Mouse (Mus musculus): ENCODE measurements around the gene Ccdc12. TPM values are rescaled to one million over a fixed set of nuclear protein-coding genes. Genes with fewer than 3 reads are reported as not detected.

The Ccdc12 gene
- polyA plus RNA-seq, 1 experiment from 2014 or later, result 147 TPM

- Histone ChIP-seq H3K4me3 (ENCODE audit: low read depth, low read length) (no peak overlapping the region), H3K27ac (replicated peaks; ENCODE audit: low read depth, low read length) (no peak overlapping the region), H3K27me3 (ENCODE audit: control insufficient read depth, insufficient read depth, low read length) (no peaks in the 10 kb centered on the region), H3K4me2 (ENCODE audit: low read depth, severe bottlenecking) (no peak overlapping the region), H3K36me3 (ENCODE audit: control insufficient read depth, insufficient read depth, low read length) (no peaks in the 10 kb centered on the region; the same call in 1 of the 2 replicates), H3K9ac (ENCODE audit: low read length) (no peak overlapping the region), H3K4me1 (ENCODE audit: control insufficient read depth, insufficient read depth, low read length) (0 out of 2 replicates have a peak, but pooled peaks cover 2% of the 10 kb centered on the region), H3K9me3 (ENCODE audit: control insufficient read depth, low read length) (no peaks in the 10 kb centered on the region)
- WGBS, result 94% methylated on average over 1 of the region's 1 CpGs
- ATAC-seq (ENCODE audit: insufficient number of reproducible peaks, low FRiP score, low TSS enrichment, low read depth) (no peak), DNase-seq (ENCODE audit: low spot score) (no peak)
Observed at GRCm38 (mm10) chr9:110711532-110711931, 55.2 kb downstream of the Ccdc12 start.

GRCm38 (mm10) chr9:110711996-110712395 is 55.7 kb downstream of the Ccdc12 start:
- no peak overlapping the region for H3K9ac ChIP-seq (ENCODE audit: low read length)
- no peaks in the 10 kb centered on the region; the same call in 1 of the 2 replicates for H3K36me3 ChIP-seq (ENCODE audit: control insufficient read depth, insufficient read depth, low read length)
- no peak for DNase-seq (ENCODE audit: low spot score)
- H3K4me2 ChIP-seq (ENCODE audit: low read depth, severe bottlenecking), result no peak overlapping the region
- H3K4me1 ChIP-seq (ENCODE audit: control insufficient read depth, insufficient read depth, low read length), result 0 out of 2 replicates have a peak, but pooled peaks cover 2% of the 10 kb centered on the region
- 90% methylated on average over 6 of the region's 6 CpGs for WGBS
- no peaks in the 10 kb centered on the region for H3K27me3 ChIP-seq (ENCODE audit: control insufficient read depth, insufficient read depth, low read length)
- no peaks in the 10 kb centered on the region for H3K9me3 ChIP-seq (ENCODE audit: control insufficient read depth, low read length)
- no peak overlapping the region for H3K27ac ChIP-seq (replicated peaks; ENCODE audit: low read depth, low read length)
- H3K4me3 ChIP-seq (ENCODE audit: low read depth, low read length), result no peak overlapping the region
- no peak for ATAC-seq (ENCODE audit: insufficient number of reproducible peaks, low FRiP score, low TSS enrichment, low read depth)

DNA sequence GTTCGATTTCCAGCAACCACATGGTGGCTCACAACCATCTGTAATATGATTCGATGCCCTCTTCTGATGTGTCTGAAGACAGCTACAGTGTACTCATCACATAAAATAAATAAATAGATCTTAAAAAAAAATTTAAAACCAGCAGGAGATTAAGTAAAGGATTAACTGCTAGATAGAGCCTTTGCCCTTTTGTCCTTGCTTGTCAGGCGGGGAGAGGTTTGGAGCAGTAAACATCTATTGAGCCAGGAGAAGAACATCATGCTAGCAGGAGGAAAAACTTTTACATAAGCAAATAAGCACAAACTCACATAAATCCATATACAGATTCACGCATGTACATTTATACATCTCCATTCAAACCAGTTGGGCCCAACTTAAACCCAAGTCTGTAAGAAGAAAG is 56.2 kb downstream of the Ccdc12 start:
- 0 out of 2 replicates have a peak, but pooled peaks cover 2% of the 10 kb centered on the region for H3K4me1 ChIP-seq (ENCODE audit: control insufficient read depth, insufficient read depth, low read length)
- H3K9me3 ChIP-seq (ENCODE audit: control insufficient read depth, low read length), result no peaks in the 10 kb centered on the region
- ATAC-seq (ENCODE audit: insufficient number of reproducible peaks, low FRiP score, low TSS enrichment, low read depth) (no peak), DNase-seq (ENCODE audit: low spot score) (no peak)
- H3K4me2 ChIP-seq (ENCODE audit: low read depth, severe bottlenecking), result no peak overlapping the region
- H3K27me3 ChIP-seq (ENCODE audit: control insufficient read depth, insufficient read depth, low read length), result no peaks in the 10 kb centered on the region
- no peaks in the 10 kb centered on the region; the same call in none of the 2 replicates for H3K36me3 ChIP-seq (ENCODE audit: control insufficient read depth, insufficient read depth, low read length)
- H3K27ac ChIP-seq (replicated peaks; ENCODE audit: low read depth, low read length), result no peak overlapping the region
- no peak overlapping the region for H3K4me3 ChIP-seq (ENCODE audit: low read depth, low read length)
- H3K9ac ChIP-seq (ENCODE audit: low read length), result no peak overlapping the region
- 90% methylated on average over 4 of the region's 4 CpGs for WGBS

DNA sequence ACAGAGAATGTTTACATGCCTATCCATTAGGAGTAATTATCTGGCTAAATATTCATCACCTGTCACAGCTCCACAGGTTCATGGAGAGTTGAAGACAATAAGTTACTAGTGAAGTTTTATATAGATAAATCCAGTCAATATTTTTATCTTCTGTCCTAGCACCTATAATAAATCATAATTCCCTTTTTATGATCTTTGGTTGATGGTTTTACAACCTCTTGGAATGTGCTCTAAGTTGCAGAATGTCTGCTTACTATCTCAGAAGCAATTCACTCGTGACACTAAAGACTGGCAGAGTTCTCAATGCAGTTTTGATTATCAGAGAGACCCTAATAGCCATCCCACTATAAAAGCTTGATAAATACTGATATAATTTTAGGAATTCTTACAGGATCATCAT is 57.1 kb downstream of the Ccdc12 start:
- no peak for ATAC-seq (ENCODE audit: insufficient number of reproducible peaks, low FRiP score, low TSS enrichment, low read depth)
- no peak overlapping the region for H3K4me2 ChIP-seq (ENCODE audit: low read depth, severe bottlenecking)
- 0 out of 2 replicates have a peak, but pooled peaks cover 2% of the 10 kb centered on the region for H3K4me1 ChIP-seq (ENCODE audit: control insufficient read depth, insufficient read depth, low read length)
- no peak overlapping the region for H3K4me3 ChIP-seq (ENCODE audit: low read depth, low read length)
- no peaks in the 10 kb centered on the region; the same call in none of the 2 replicates for H3K36me3 ChIP-seq (ENCODE audit: control insufficient read depth, insufficient read depth, low read length)
- H3K9me3 ChIP-seq (ENCODE audit: control insufficient read depth, low read length), result no peaks in the 10 kb centered on the region
- H3K27ac ChIP-seq (replicated peaks; ENCODE audit: low read depth, low read length), result no peak overlapping the region
- 69% methylated on average over 1 of the region's 1 CpGs for WGBS
- no peak overlapping the region for H3K9ac ChIP-seq (ENCODE audit: low read length)
- no peaks in the 10 kb centered on the region for H3K27me3 ChIP-seq (ENCODE audit: control insufficient read depth, insufficient read depth, low read length)
- DNase-seq (ENCODE audit: low spot score), result no peak

GRCm38 (mm10) chr9:110715426-110715825 is 59.1 kb downstream of the Ccdc12 start:
- no peaks in the 10 kb centered on the region; the same call in 1 of the 2 replicates for H3K4me1 ChIP-seq (ENCODE audit: control insufficient read depth, insufficient read depth, low read length)
- no peaks in the 10 kb centered on the region for H3K27me3 ChIP-seq (ENCODE audit: control insufficient read depth, insufficient read depth, low read length)
- no peak overlapping the region for H3K4me2 ChIP-seq (ENCODE audit: low read depth, severe bottlenecking)
- H3K4me3 ChIP-seq (ENCODE audit: low read depth, low read length), result no peak overlapping the region
- 41% methylated on average over 1 of the region's 1 CpGs for WGBS
- no peak for ATAC-seq (ENCODE audit: insufficient number of reproducible peaks, low FRiP score, low TSS enrichment, low read depth)
- no peaks in the 10 kb centered on the region for H3K9me3 ChIP-seq (ENCODE audit: control insufficient read depth, low read length)
- no peak overlapping the region for H3K9ac ChIP-seq (ENCODE audit: low read length)
- no peaks in the 10 kb centered on the region; the same call in 1 of the 2 replicates for H3K36me3 ChIP-seq (ENCODE audit: control insufficient read depth, insufficient read depth, low read length)
- DNase-seq (ENCODE audit: low spot score), result no peak
- H3K27ac ChIP-seq (replicated peaks; ENCODE audit: low read depth, low read length), result no peak overlapping the region

DNA sequence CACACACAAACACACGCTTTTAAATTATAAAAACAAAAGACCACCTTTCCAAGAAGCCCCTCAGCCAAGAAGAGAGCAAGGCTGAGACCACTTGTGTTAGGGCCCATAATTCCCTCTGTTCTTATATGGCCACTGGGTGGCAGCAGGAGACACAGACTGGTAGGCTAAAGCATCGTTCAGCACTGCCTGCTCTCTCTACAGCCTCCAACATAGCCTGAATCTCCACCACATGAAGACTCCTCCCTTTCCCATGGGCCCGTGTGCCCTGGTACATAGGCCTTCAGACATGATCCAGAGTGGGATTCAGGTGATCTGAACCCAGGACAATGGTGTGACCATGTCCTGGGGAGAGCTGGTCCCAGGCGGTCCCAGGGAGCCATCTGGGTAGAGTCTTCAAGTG is 60.5 kb downstream of the Ccdc12 start:
- ATAC-seq (ENCODE audit: insufficient number of reproducible peaks, low FRiP score, low TSS enrichment, low read depth), result peak; percentile 38
- WGBS, result 25% methylated on average over 4 of the region's 4 CpGs
- Histone ChIP-seq H3K4me2 (ENCODE audit: low read depth, severe bottlenecking) (no peak overlapping the region), H3K9me3 (ENCODE audit: control insufficient read depth, low read length) (no peaks in the 10 kb centered on the region), H3K27ac (replicated peaks; ENCODE audit: low read depth, low read length) (no peak overlapping the region), H3K4me3 (ENCODE audit: low read depth, low read length) (no peak overlapping the region), H3K36me3 (ENCODE audit: control insufficient read depth, insufficient read depth, low read length) (no peaks in the 10 kb centered on the region; the same call in 1 of the 2 replicates), H3K9ac (ENCODE audit: low read length) (no peak overlapping the region), H3K4me1 (ENCODE audit: control insufficient read depth, insufficient read depth, low read length) (no peaks in the 10 kb centered on the region; the same call in 1 of the 2 replicates), H3K27me3 (ENCODE audit: control insufficient read depth, insufficient read depth, low read length) (no peaks in the 10 kb centered on the region)
- peak; percentile 76 for DNase-seq (ENCODE audit: low spot score)

GRCm38 (mm10) chr9:110718071-110718470 is 61.8 kb downstream of the Ccdc12 start:
- Histone ChIP-seq H3K9me3 (ENCODE audit: control insufficient read depth, low read length) (no peaks in the 10 kb centered on the region), H3K9ac (ENCODE audit: low read length) (no peak overlapping the region), H3K27me3 (ENCODE audit: control insufficient read depth, insufficient read depth, low read length) (no peaks in the 10 kb centered on the region), H3K4me2 (ENCODE audit: low read depth, severe bottlenecking) (no peak overlapping the region), H3K27ac (replicated peaks; ENCODE audit: low read depth, low read length) (no peak overlapping the region), H3K4me3 (ENCODE audit: low read depth, low read length) (no peak overlapping the region), H3K36me3 (ENCODE audit: control insufficient read depth, insufficient read depth, low read length) (no peaks in the 10 kb centered on the region; the same call in 1 of the 2 replicates), H3K4me1 (ENCODE audit: control insufficient read depth, insufficient read depth, low read length) (no peaks in the 10 kb centered on the region; the same call in 1 of the 2 replicates)
- 96% methylated on average over 6 of the region's 6 CpGs for WGBS
- DNase-seq (ENCODE audit: low spot score) (no peak), ATAC-seq (ENCODE audit: insufficient number of reproducible peaks, low FRiP score, low TSS enrichment, low read depth) (no peak)

DNA sequence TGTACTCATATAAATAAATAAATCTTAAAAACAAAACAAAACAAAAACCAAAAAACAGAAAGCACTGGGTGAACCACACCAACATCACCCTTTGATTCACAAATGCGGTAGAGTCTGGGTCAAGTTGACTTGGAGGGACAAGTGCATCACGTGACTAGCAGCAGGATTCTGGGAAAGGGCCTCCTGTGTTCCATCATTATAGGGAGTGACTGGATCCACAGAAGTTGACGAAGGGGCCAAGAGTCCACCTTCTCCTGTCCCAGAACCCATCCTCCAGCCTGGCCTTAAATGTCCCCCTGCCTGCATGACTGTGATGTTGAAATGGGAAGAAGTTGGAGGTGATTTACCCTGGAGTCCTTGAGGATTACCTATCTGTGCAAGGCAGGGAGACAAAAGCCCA is 62.5 kb downstream of the Ccdc12 start:
- H3K4me1 ChIP-seq (ENCODE audit: control insufficient read depth, insufficient read depth, low read length), result no peaks in the 10 kb centered on the region; the same call in 1 of the 2 replicates
- ATAC-seq (ENCODE audit: insufficient number of reproducible peaks, low FRiP score, low TSS enrichment, low read depth) (no peak), DNase-seq (ENCODE audit: low spot score) (no peak)
- no peaks in the 10 kb centered on the region; the same call in none of the 2 replicates for H3K36me3 ChIP-seq (ENCODE audit: control insufficient read depth, insufficient read depth, low read length)
- H3K9ac ChIP-seq (ENCODE audit: low read length), result no peak overlapping the region
- no peak overlapping the region for H3K27ac ChIP-seq (replicated peaks; ENCODE audit: low read depth, low read length)
- H3K4me3 ChIP-seq (ENCODE audit: low read depth, low read length), result no peak overlapping the region
- no peaks in the 10 kb centered on the region for H3K27me3 ChIP-seq (ENCODE audit: control insufficient read depth, insufficient read depth, low read length)
- H3K4me2 ChIP-seq (ENCODE audit: low read depth, severe bottlenecking), result no peak overlapping the region
- 84% methylated on average over 3 of the region's 3 CpGs for WGBS
- H3K9me3 ChIP-seq (ENCODE audit: control insufficient read depth, low read length), result no peaks in the 10 kb centered on the region

DNA sequence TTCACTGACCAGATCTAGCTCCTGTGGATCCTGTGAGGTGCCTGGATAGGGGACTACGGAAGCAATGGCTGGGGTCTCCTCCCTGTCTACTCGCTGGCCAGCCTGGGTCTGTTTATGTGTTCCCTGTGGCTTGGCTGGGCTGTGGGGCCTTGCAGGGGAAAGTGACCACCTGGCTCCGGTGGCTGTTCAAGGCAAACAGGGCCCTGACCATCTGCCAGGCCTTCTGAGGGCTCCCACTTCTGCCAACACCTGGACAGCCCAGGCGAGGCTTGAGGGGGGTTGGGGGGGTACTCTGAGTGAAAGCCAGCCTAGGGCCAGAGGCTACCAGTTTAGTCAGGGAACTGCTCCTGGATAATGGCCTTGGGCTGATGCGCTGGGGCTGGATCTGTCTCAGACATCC is 63.7 kb downstream of the Ccdc12 start:
- Histone ChIP-seq H3K27me3 (ENCODE audit: control insufficient read depth, insufficient read depth, low read length) (no peaks in the 10 kb centered on the region), H3K4me2 (ENCODE audit: low read depth, severe bottlenecking) (no peak overlapping the region), H3K9me3 (ENCODE audit: control insufficient read depth, low read length) (no peaks in the 10 kb centered on the region), H3K27ac (replicated peaks; ENCODE audit: low read depth, low read length) (no peak overlapping the region), H3K36me3 (ENCODE audit: control insufficient read depth, insufficient read depth, low read length) (no peaks in the 10 kb centered on the region; the same call in none of the 2 replicates), H3K9ac (ENCODE audit: low read length) (no peak overlapping the region), H3K4me1 (ENCODE audit: control insufficient read depth, insufficient read depth, low read length) (no peaks in the 10 kb centered on the region; the same call in 1 of the 2 replicates), H3K4me3 (ENCODE audit: low read depth, low read length) (no peak overlapping the region)
- no peak for DNase-seq (ENCODE audit: low spot score)
- 63% methylated on average over 5 of the region's 5 CpGs for WGBS
- ATAC-seq (ENCODE audit: insufficient number of reproducible peaks, low FRiP score, low TSS enrichment, low read depth), result no peak
